Mouse (Mus musculus): Measurements from ENCODE around the gene Akr1d1. TPM values are rescaled to one million over a fixed set of nuclear protein-coding genes. Genes with fewer than 3 reads are reported as not detected.

The Akr1d1 gene
- polyA plus RNA-seq (2016; fragmentation: Nextera tagmentation; extraction: Ambion mirVana): not detected in 2 replicates

- H3K27me3 ChIP-seq (ENCODE audit: insufficient read depth, poor library complexity, severe bottlenecking): no peaks in the 10 kb centered on the region
- DNase-seq (ENCODE audit: low spot score): no peak
- no peaks in the 10 kb centered on the region for H3K36me3 ChIP-seq
- no peak within 1 kb of the TSS for H3K27ac ChIP-seq
- no peaks in the 10 kb centered on the region for H3K9me3 ChIP-seq
- H3K4me3 ChIP-seq: no peak within 1 kb of the TSS
- H3K4me1 ChIP-seq: no peaks in the 10 kb centered on the region
- WGBS: 89% methylated on average over 4 of the region's 4 CpGs
Measured at GRCm38 (mm10) chr6:37529940-37530339, at the start of gene Akr1d1. Gene Akr1d1, plus strand, starts transcription at chr6:37530173.

- H3K27me3 ChIP-seq (ENCODE audit: insufficient read depth, poor library complexity, severe bottlenecking): no peaks in the 10 kb centered on the region
- 67% methylated on average over 3 of the region's 3 CpGs for WGBS
- H3K27ac ChIP-seq: no peak overlapping the region
- H3K36me3 ChIP-seq: no peaks in the 10 kb centered on the region
- no peak for DNase-seq (ENCODE audit: low spot score)
- no peaks in the 10 kb centered on the region for H3K9me3 ChIP-seq
- no peaks in the 10 kb centered on the region for H3K4me1 ChIP-seq
- no peak overlapping the region for H3K4me3 ChIP-seq
Measured at GRCm38 (mm10) chr6:37481147-37481546, 48.8 kb upstream of the Akr1d1 start.

GRCm38 (mm10) chr6:37483262-37483661 lies 46.7 kb upstream of the Akr1d1 start:
- no peak for DNase-seq (ENCODE audit: low spot score)
- Histone ChIP-seq H3K9me3 (no peaks in the 10 kb centered on the region), H3K27me3 (ENCODE audit: insufficient read depth, poor library complexity, severe bottlenecking) (no peaks in the 10 kb centered on the region), H3K4me3 (no peak overlapping the region), H3K36me3 (no peaks in the 10 kb centered on the region), H3K27ac (no peak overlapping the region), H3K4me1 (no peaks in the 10 kb centered on the region)
- 59% methylated on average over 5 of the region's 5 CpGs for WGBS

- Histone ChIP-seq H3K27me3 (ENCODE audit: insufficient read depth, poor library complexity, severe bottlenecking) (no peaks in the 10 kb centered on the region), H3K9me3 (no peaks in the 10 kb centered on the region), H3K36me3 (no peaks in the 10 kb centered on the region), H3K27ac (no peak overlapping the region), H3K4me3 (no peak overlapping the region), H3K4me1 (no peaks in the 10 kb centered on the region)
- no peak for DNase-seq (ENCODE audit: low spot score)
- 59% methylated on average over 1 of the region's 1 CpGs for WGBS
Measured at GRCm38 (mm10) chr6:37484588-37485070, 45.3 kb upstream of the Akr1d1 start.

GRCm38 (mm10) chr6:37486502-37486901 lies 43.5 kb upstream of the Akr1d1 start:
- Histone ChIP-seq H3K4me1 (no peaks in the 10 kb centered on the region), H3K27me3 (ENCODE audit: insufficient read depth, poor library complexity, severe bottlenecking) (no peaks in the 10 kb centered on the region), H3K27ac (no peak overlapping the region), H3K36me3 (no peaks in the 10 kb centered on the region), H3K9me3 (no peaks in the 10 kb centered on the region), H3K4me3 (no peak overlapping the region)
- WGBS: 60% methylated on average over 4 of the region's 4 CpGs
- no peak for DNase-seq (ENCODE audit: low spot score)

- H3K4me1 ChIP-seq: no peaks in the 10 kb centered on the region
- no peaks in the 10 kb centered on the region for H3K27me3 ChIP-seq (ENCODE audit: insufficient read depth, poor library complexity, severe bottlenecking)
- no peaks in the 10 kb centered on the region for H3K9me3 ChIP-seq
- no peak for DNase-seq (ENCODE audit: low spot score)
- WGBS: 85% methylated on average over 3 of the region's 3 CpGs
- no peaks in the 10 kb centered on the region for H3K36me3 ChIP-seq
- H3K4me3 ChIP-seq: no peak overlapping the region
- H3K27ac ChIP-seq: no peak overlapping the region
Measured at GRCm38 (mm10) chr6:37492241-37492640, 37.7 kb upstream of the Akr1d1 start.

GRCm38 (mm10) chr6:37494957-37495356 lies 35.0 kb upstream of the Akr1d1 start:
- 61% methylated on average over 1 of the region's 1 CpGs for WGBS
- H3K9me3 ChIP-seq: 0 out of 2 replicates have a peak, but pooled peaks cover 2% of the 10 kb centered on the region
- H3K4me3 ChIP-seq: no peak overlapping the region

GRCm38 (mm10) chr6:37496866-37497265 lies 33.1 kb upstream of the Akr1d1 start:
- Histone ChIP-seq H3K36me3 (no peaks in the 10 kb centered on the region), H3K9me3 (0 out of 2 replicates have a peak, but pooled peaks cover 2% of the 10 kb centered on the region), H3K4me3 (no peak overlapping the region), H3K27me3 (ENCODE audit: insufficient read depth, poor library complexity, severe bottlenecking) (no peaks in the 10 kb centered on the region), H3K4me1 (no peaks in the 10 kb centered on the region), H3K27ac (no peak overlapping the region)
- WGBS: 82% methylated on average over 1 of the region's 1 CpGs
- no peak for DNase-seq (ENCODE audit: low spot score)

More at GRCm38 (mm10) chr6:37494957-37495356, 35.0 kb upstream of the Akr1d1 start:
- no peaks in the 10 kb centered on the region for H3K4me1 ChIP-seq
- no peaks in the 10 kb centered on the region for H3K27me3 ChIP-seq (ENCODE audit: insufficient read depth, poor library complexity, severe bottlenecking)
- no peak for DNase-seq (ENCODE audit: low spot score)
- no peak overlapping the region for H3K27ac ChIP-seq
- no peaks in the 10 kb centered on the region for H3K36me3 ChIP-seq

GRCm38 (mm10) chr6:37505588-37505987 lies 24.4 kb upstream of the Akr1d1 start:
- H3K4me1 ChIP-seq: no peaks in the 10 kb centered on the region

GRCm38 (mm10) chr6:37506909-37507515 lies 23.0 kb upstream of the Akr1d1 start:
- Histone ChIP-seq H3K4me1 (no peaks in the 10 kb centered on the region), H3K36me3 (no peaks in the 10 kb centered on the region), H3K27ac (no peak overlapping the region), H3K9me3 (no peaks in the 10 kb centered on the region), H3K27me3 (ENCODE audit: insufficient read depth, poor library complexity, severe bottlenecking) (no peaks in the 10 kb centered on the region), H3K4me3 (no peak overlapping the region)
- no peak for DNase-seq (ENCODE audit: low spot score)
- 85% methylated on average over 3 of the region's 3 CpGs for WGBS

More at GRCm38 (mm10) chr6:37505588-37505987, 24.4 kb upstream of the Akr1d1 start:
- 78% methylated on average over 2 of the region's 2 CpGs for WGBS
- Histone ChIP-seq H3K4me3 (no peak overlapping the region), H3K27ac (no peak overlapping the region), H3K9me3 (no peaks in the 10 kb centered on the region), H3K27me3 (ENCODE audit: insufficient read depth, poor library complexity, severe bottlenecking) (no peaks in the 10 kb centered on the region), H3K36me3 (no peaks in the 10 kb centered on the region)
- DNase-seq (ENCODE audit: low spot score): no peak

- H3K27me3 ChIP-seq (ENCODE audit: insufficient read depth, poor library complexity, severe bottlenecking): no peaks in the 10 kb centered on the region
- no peaks in the 10 kb centered on the region for H3K4me1 ChIP-seq
- no peak overlapping the region for H3K4me3 ChIP-seq
- H3K9me3 ChIP-seq: no peaks in the 10 kb centered on the region
- no peaks in the 10 kb centered on the region for H3K36me3 ChIP-seq
- DNase-seq (ENCODE audit: low spot score): no peak
- no peak overlapping the region for H3K27ac ChIP-seq
Measured at GRCm38 (mm10) chr6:37510786-37511185, 19.2 kb upstream of the Akr1d1 start.

- DNase-seq (ENCODE audit: low spot score): no peak
- 84% methylated on average over 13 of the region's 13 CpGs for WGBS
- H3K27ac ChIP-seq: no peak overlapping the region
Measured at GRCm38 (mm10) chr6:37520631-37521375, 9.2 kb upstream of the Akr1d1 start.

GRCm38 (mm10) chr6:37532036-37532435 lies 2.1 kb downstream of the Akr1d1 start:
- no peaks in the 10 kb centered on the region for H3K4me1 ChIP-seq
- WGBS: 82% methylated on average over 3 of the region's 3 CpGs
- no peaks in the 10 kb centered on the region for H3K27me3 ChIP-seq (ENCODE audit: insufficient read depth, poor library complexity, severe bottlenecking)
- H3K9me3 ChIP-seq: no peaks in the 10 kb centered on the region
- H3K27ac ChIP-seq: no peak overlapping the region
- DNase-seq (ENCODE audit: low spot score): no peak
- no peak overlapping the region for H3K4me3 ChIP-seq
- no peaks in the 10 kb centered on the region for H3K36me3 ChIP-seq

More at GRCm38 (mm10) chr6:37520631-37521375, 9.2 kb upstream of the Akr1d1 start:
- H3K9me3 ChIP-seq: no peaks in the 10 kb centered on the region
- H3K27me3 ChIP-seq (ENCODE audit: insufficient read depth, poor library complexity, severe bottlenecking): no peaks in the 10 kb centered on the region
- H3K4me1 ChIP-seq: no peaks in the 10 kb centered on the region
- no peaks in the 10 kb centered on the region for H3K36me3 ChIP-seq
- H3K4me3 ChIP-seq: no peak overlapping the region

All from heart, embryonic 10.5 days (tissue).